Comparison of ENCODE assay signal across 8 mouse cellular contexts in genomic region chr17:31060196-31060587, GRCm38 (mm10). TPM values are rescaled to one million over a fixed set of nuclear protein-coding genes. Genes with fewer than 3 reads are reported as not detected.
DNase-seq lines count a peak whose midpoint lies in the region; ATAC-seq and TF ChIP-seq lines count a peak whose summit lies in the region.
"Had no signal": no experiment of that assay in that cellular context is flagged by ENCODE, and none has a peak within 500 bp of the region (broad histone marks: within the 10 kb centered on the region; RNA-seq: fewer than 3 reads in every experiment).

No protein-coding gene starts in this region.

- peaks cover 27% of the 10 kb centered on the region for H3K4me1 ChIP-seq in hindbrain, embryonic 12.5 days
- H3K4me1 ChIP-seq in hindbrain, embryonic 14.5 days (replicated peaks; ENCODE audit: control insufficient read depth, insufficient read depth, low read length), result peaks cover 29% of the 10 kb centered on the region
- H3K4me1 ChIP-seq in spleen, adult 2 months (ENCODE audit: control insufficient read depth, insufficient read depth, insufficient read length), result peaks cover 25% of the 10 kb centered on the region; the same call in 1 of the 2 replicates
- peaks cover 7 to 27% of the 10 kb centered on the region in 2 experiments for H3K4me1 ChIP-seq in liver, embryonic 14.5 days (replicated peaks; ENCODE audit: control insufficient read depth in 2 of 2, insufficient read depth in 2 of 2, low read length in 1 of 2)

- H3K4me2 ChIP-seq in hindbrain, embryonic 12.5 days (replicated peaks), result peak overlapping the region; percentile 93; the same call in 1 of the 2 replicates
- H3K4me2 ChIP-seq in hindbrain, embryonic 14.5 days (replicated peaks), result no peak overlapping the region
- peak overlapping the region; percentile 69 for H3K4me2 ChIP-seq in liver, embryonic 14.5 days (ENCODE audit: low read depth)
- H3K4me2 ChIP-seq: limb, embryonic 12.5 days had no signal

- no peak for ATAC-seq in hindbrain, embryonic 12.5 days (ENCODE audit: low FRiP score)
- ATAC-seq in hindbrain, embryonic 14.5 days (ENCODE audit: low FRiP score), result no peak
- no peak for ATAC-seq in liver, embryonic 14.5 days (ENCODE audit: insufficient read depth)

- TF ChIP-seq CTCF in spleen, adult 2 months (IDR thresholded peaks at IDR 0.05; ENCODE audit: extremely low read depth, insufficient read depth, insufficient read length, insufficient replicate concordance), result no peak
- TF ChIP-seq CTCF in liver, embryonic 14.5 days (IDR thresholded peaks at IDR 0.05; ENCODE audit: low read depth), result no peak

- no peak overlapping the region for H3K4me3 ChIP-seq in hindbrain, embryonic 12.5 days
- H3K4me3 ChIP-seq in hindbrain, embryonic 14.5 days (replicated peaks; ENCODE audit: low read length), result no peak overlapping the region
- H3K4me3 ChIP-seq in spleen, adult 2 months (ENCODE audit: extremely low read depth, insufficient read depth, insufficient read length), result no peak overlapping the region
- H3K4me3 ChIP-seq in liver, embryonic 14.5 days (ENCODE audit: insufficient read depth in 1 of 2, low read depth in 2 of 2, low read length in 2 of 2), result no peak overlapping the region
- H3K4me3 ChIP-seq: limb, embryonic 12.5 days had no signal

- 60% methylated on average over 4 of the region's 4 CpGs for WGBS in hindbrain, embryonic 12.5 days
- WGBS in hindbrain, embryonic 14.5 days, result 78% methylated on average over 4 of the region's 4 CpGs
- WGBS in spleen, adult 2 months, result 38% methylated on average over 4 of the region's 4 CpGs
- WGBS in liver, embryonic 14.5 days (ENCODE audit: insufficient replicate concordance), result 50% methylated on average over 4 of the region's 4 CpGs

- peaks cover 16% of the 10 kb centered on the region for H3K27me3 ChIP-seq in hindbrain, embryonic 12.5 days
- H3K27me3 ChIP-seq in hindbrain, embryonic 14.5 days (ENCODE audit: control insufficient read depth, insufficient read depth, low read length), result no peaks in the 10 kb centered on the region
- H3K27me3 ChIP-seq in spleen, adult 2 months (ENCODE audit: control insufficient read depth, insufficient read depth, low read length), result no peaks in the 10 kb centered on the region
- peaks cover 34% of the 10 kb centered on the region for H3K27me3 ChIP-seq in liver, embryonic 14.5 days (ENCODE audit: control insufficient read depth, insufficient read depth, low read length)

- no peaks in the 10 kb centered on the region for H3K9me3 ChIP-seq in hindbrain, embryonic 12.5 days (replicated peaks)
- no peaks in the 10 kb centered on the region for H3K9me3 ChIP-seq in hindbrain, embryonic 14.5 days (ENCODE audit: control insufficient read depth, low read length)
- no peaks in the 10 kb centered on the region for H3K9me3 ChIP-seq in liver, embryonic 14.5 days (ENCODE audit: control insufficient read depth, low read length)
- H3K9me3 ChIP-seq: limb, embryonic 12.5 days had no signal

- no peaks in the 10 kb centered on the region for H3K36me3 ChIP-seq in hindbrain, embryonic 12.5 days
- no peaks in the 10 kb centered on the region; the same call in 1 of the 2 replicates for H3K36me3 ChIP-seq in hindbrain, embryonic 14.5 days (replicated peaks; ENCODE audit: control insufficient read depth, insufficient read depth)
- H3K36me3 ChIP-seq in spleen, adult 2 months (ENCODE audit: control insufficient read depth, insufficient read depth, low read length), result peaks cover 5% of the 10 kb centered on the region
- no peaks in the 10 kb centered on the region for H3K36me3 ChIP-seq in liver, embryonic 14.5 days (replicated peaks; ENCODE audit: control insufficient read depth, insufficient read depth, low read depth)
- H3K36me3 ChIP-seq: limb, embryonic 12.5 days had no signal

- H3K9ac ChIP-seq in hindbrain, embryonic 12.5 days, result no peak overlapping the region
- no peak overlapping the region for H3K9ac ChIP-seq in hindbrain, embryonic 14.5 days
- H3K9ac ChIP-seq in liver, embryonic 14.5 days (replicated peaks), result no peak overlapping the region
- H3K9ac ChIP-seq: limb, embryonic 12.5 days had no signal

- TF ChIP-seq EP300 in liver, embryonic 14.5 days (IDR thresholded peaks at IDR 0.05; ENCODE audit: low read depth), result no peak

- H3K27ac ChIP-seq in hindbrain, embryonic 12.5 days, result peak overlapping the region; percentile 14; the same call in 1 of the 2 replicates
- H3K27ac ChIP-seq in hindbrain, embryonic 14.5 days, result no peak overlapping the region
- peak overlapping the region; percentile 62 for H3K27ac ChIP-seq in spleen, adult 2 months (ENCODE audit: insufficient read depth, low read length)
- H3K27ac ChIP-seq in liver, embryonic 14.5 days, result no peak overlapping the region

- DNase-seq in hindbrain, embryonic 14.5 days (ENCODE audit: low spot score), result no peak
- no peak for DNase-seq in spleen, adult 2 months (ENCODE audit: low read depth in 1 of 2, low spot score in 2 of 2)
- DNase-seq in spleen, adult 12 weeks (ENCODE audit: low spot score), result no peak
- DNase-seq in liver, embryonic 14.5 days (ENCODE audit: low read depth in 3 of 3, low spot score in 3 of 3), result no peak
- DNase-seq in adrenal gland, adult 18-20 months (ENCODE audit: low spot score in 2 of 2), result no peak
- no peak for DNase-seq in adrenal gland, adult (ENCODE audit: inconsistent age in 2 of 2, low spot score in 1 of 2)

- TF ChIP-seq POLR2A in spleen, adult 2 months (IDR thresholded peaks at IDR 0.05; ENCODE audit: low read depth, low read length), result no peak

RNA-seq across cellular contexts. Expression of gene Abcg1, which starts 2.7 kb away (rescaled TPM):
- polyA plus RNA-seq in hindbrain, embryonic 12.5 days (2016; fragmentation: Nextera tagmentation; extraction: Ambion mirVana), result 15.3 and 17.5 TPM in 2 replicates
- polyA plus RNA-seq in hindbrain, embryonic 14.5 days (2014; fragmentation: Nextera tagmentation; extraction: Ambion mirVana), result 19.3 and 21.1 TPM in 2 replicates
- 29.0 and 33.1 TPM in 2 replicates for polyA plus RNA-seq in spleen, adult 2 months (2012; rRNA removed)
- 1.6 and 2.3 TPM in 2 replicates for polyA plus RNA-seq in liver, embryonic 14.5 days (2012; rRNA removed)
- polyA plus RNA-seq in liver, embryonic 14.5 days (2014; fragmentation: Nextera tagmentation; extraction: Ambion mirVana), result 6.1 and 6.4 TPM in 2 replicates
- 10 to 100 TPM in 1 of 2 experiments, 1 to 10 TPM in 1; 10.0 to 16.6 TPM for total RNA-seq in adrenal gland, adult 18-20 months (2021)

Comparison
In these comparisons a context has a peak if more than half of its experiments do, and no peak if none do; other contexts are left out.
1. H3K27ac ChIP-seq: peak in hindbrain, embryonic 12.5 days (single experiment) and spleen, adult 2 months (single experiment); none in hindbrain, embryonic 14.5 days (single experiment) and liver, embryonic 14.5 days (single experiment).